Mouse (Mus musculus): Measurements from ENCODE around the gene Arhgap24.

DNA sequence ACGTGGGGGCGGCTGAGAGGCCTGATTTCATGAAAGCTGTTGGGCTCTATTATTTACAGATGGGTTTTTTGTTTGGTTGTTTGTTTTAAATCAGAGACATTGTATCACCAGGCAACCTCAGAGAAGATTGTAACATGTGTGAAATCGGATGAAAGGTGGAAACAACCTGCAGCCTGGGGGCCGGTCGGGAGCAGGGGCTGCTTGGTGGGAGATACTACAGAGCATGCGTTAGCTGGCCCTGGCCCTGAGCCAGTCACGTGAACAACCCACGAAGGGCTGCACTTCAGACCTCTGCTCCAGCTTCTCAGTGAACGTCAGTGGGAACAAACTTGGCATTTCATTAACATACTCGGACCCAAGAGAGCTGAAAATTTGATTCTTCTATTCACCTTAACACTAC, 284.5 kb downstream of the Arhgap24 start:
- TF ChIP-seq CTCF (IDR thresholded peaks at IDR 0.05; ENCODE audit: extremely low read depth, insufficient read depth, insufficient read length, insufficient replicate concordance) (no peak), POLR2A (IDR thresholded peaks at IDR 0.05; ENCODE audit: low read depth, low read length) (no peak)

All from spleen, adult 2 months (tissue).